Comparison of ENCODE assay signal across 14 mouse cellular contexts in the genomic region with DNA sequence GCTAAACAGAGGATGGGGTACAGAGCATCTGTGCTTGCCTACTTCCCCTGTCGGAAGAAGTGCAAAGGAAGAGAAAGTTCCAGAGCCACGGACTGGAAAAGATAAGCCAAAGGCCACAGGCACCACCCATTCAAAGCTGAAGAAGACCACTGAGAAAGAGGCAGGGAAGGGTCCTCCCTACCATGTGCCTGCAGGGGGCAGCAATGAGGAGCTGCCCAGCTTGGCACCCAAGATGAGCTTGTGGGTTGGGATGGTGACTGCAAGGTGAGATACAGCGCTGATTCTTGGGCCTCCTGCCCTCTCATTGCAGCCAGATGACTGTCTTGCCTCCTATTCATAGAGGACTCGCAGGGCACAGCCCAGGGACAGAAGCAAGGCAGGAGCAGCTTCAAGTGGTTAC. TPM values are rescaled to one million over a fixed set of nuclear protein-coding genes. Genes with fewer than 3 reads are reported as not detected.
DNase-seq lines count a peak whose midpoint lies in the region; ATAC-seq and TF ChIP-seq lines count a peak whose summit lies in the region.
"Had no signal": no experiment of that assay in that cellular context is flagged by ENCODE, and none has a peak within 500 bp of the region (broad histone marks: within the 10 kb centered on the region; RNA-seq: fewer than 3 reads in every experiment).

No protein-coding gene starts in this region.

- no peak overlapping the region for H3K4me2 ChIP-seq in heart, postnatal 0 days (ENCODE audit: low read depth, low read length)
- H3K4me2 ChIP-seq in lung, postnatal 0 days (replicated peaks; ENCODE audit: low read depth, low read length) = no peak overlapping the region
- H3K4me2 ChIP-seq: heart, embryonic 12.5 days; midbrain, embryonic 12.5 days; stomach, embryonic 15.5 days had no signal

- peak; percentile 32 for TF ChIP-seq CTCF in heart, postnatal 0 days (IDR thresholded peaks at IDR 0.05; ENCODE audit: low read depth)
- TF ChIP-seq CTCF in lung, postnatal 0 days (IDR thresholded peaks at IDR 0.05) = peak; percentile 60

- H3K9ac ChIP-seq in heart, postnatal 0 days (replicated peaks; ENCODE audit: low read depth, low read length) = no peak overlapping the region
- H3K9ac ChIP-seq in lung, postnatal 0 days (replicated peaks; ENCODE audit: low read depth) = no peak overlapping the region
- H3K9ac ChIP-seq: heart, embryonic 12.5 days; midbrain, embryonic 12.5 days; stomach, embryonic 15.5 days had no signal

- no peak overlapping the region for H3K4me3 ChIP-seq in heart, postnatal 0 days (ENCODE audit: low read depth, low read length)
- no peak overlapping the region for H3K4me3 ChIP-seq in lung, postnatal 0 days (ENCODE audit: low read depth, low read length)
- H3K4me3 ChIP-seq: heart, embryonic 12.5 days; midbrain, embryonic 12.5 days; stomach, embryonic 15.5 days had no signal

- ATAC-seq in heart, postnatal 0 days (ENCODE audit: insufficient read depth, low read depth) = no peak
- no peak for ATAC-seq in lung, postnatal 0 days

- no peaks in the 10 kb centered on the region for H3K36me3 ChIP-seq in heart, postnatal 0 days (replicated peaks; ENCODE audit: control insufficient read depth, insufficient read depth, low read length)
- no peaks in the 10 kb centered on the region for H3K36me3 ChIP-seq in lung, postnatal 0 days (ENCODE audit: insufficient read depth, low read length)
- H3K36me3 ChIP-seq in splenic B cell, adult 2 months (ENCODE audit: control insufficient read depth, insufficient read depth, low read length, poor library complexity, severe bottlenecking) = no peaks in the 10 kb centered on the region
- H3K36me3 ChIP-seq: G1E; heart, embryonic 12.5 days; midbrain, embryonic 12.5 days; stomach, embryonic 15.5 days had no signal

- intact Hi-C loops in heart, postnatal 14 days (cut with DNase I) = loop anchor here (5.0 kb wide), 1 partner anchor 55 kb away; no protein-coding TSS in a partner anchor

- H3K4me1 ChIP-seq in heart, postnatal 0 days (ENCODE audit: control insufficient read depth, insufficient read depth) = no peaks in the 10 kb centered on the region
- H3K4me1 ChIP-seq in lung, postnatal 0 days (ENCODE audit: insufficient read depth, low read depth, low read length) = no peaks in the 10 kb centered on the region
- H3K4me1 ChIP-seq: stomach, embryonic 15.5 days had no signal

- no peak overlapping the region for H3K27ac ChIP-seq in heart, postnatal 0 days (ENCODE audit: low read depth)
- no peak overlapping the region for H3K27ac ChIP-seq in lung, postnatal 0 days (ENCODE audit: low read length)
- H3K27ac ChIP-seq: midbrain, embryonic 12.5 days; stomach, embryonic 15.5 days had no signal

- H3K9me3 ChIP-seq in heart, postnatal 0 days (replicated peaks; ENCODE audit: control insufficient read depth, low read length) = no peaks in the 10 kb centered on the region
- H3K9me3 ChIP-seq in lung, postnatal 0 days (ENCODE audit: low read length) = no peaks in the 10 kb centered on the region
- H3K9me3 ChIP-seq: heart, embryonic 12.5 days; midbrain, embryonic 12.5 days; stomach, embryonic 15.5 days had no signal

- TF ChIP-seq EP300 in heart, postnatal 0 days (IDR thresholded peaks at IDR 0.05; ENCODE audit: low read depth) = no peak
- no peak for TF ChIP-seq EP300 in lung, postnatal 0 days (IDR thresholded peaks at IDR 0.05)

- DNase-seq in heart, postnatal 0 days (ENCODE audit: low spot score) = no peak
- DNase-seq in heart, postnatal 4 days = no peak
- no peak for DNase-seq in lung, postnatal 0 days (ENCODE audit: low spot score)
- no peak for DNase-seq in lung, adult 18-20 months
- DNase-seq in ZHBTc4 (ENCODE audit: low read depth, low spot score) = peak; percentile 73
- peak; percentile 26 for DNase-seq in splenic B cell, adult 2 months (ENCODE audit: low read depth, low spot score)
- DNase-seq in gastrocnemius, postnatal 25 days = no peak
- DNase-seq in heart, postnatal 14 days = no peak
- DNase-seq: adrenal gland, postnatal 10 days; cerebellum, postnatal 14 days had no signal

- WGBS in heart, postnatal 0 days = 44% methylated on average over 4 of the region's 4 CpGs
- 76% methylated on average over 4 of the region's 4 CpGs for WGBS in lung, postnatal 0 days

- H3K27me3 ChIP-seq in heart, postnatal 0 days (ENCODE audit: control insufficient read depth, insufficient read depth, low read length) = no peaks in the 10 kb centered on the region
- H3K27me3 ChIP-seq in lung, postnatal 0 days (replicated peaks; ENCODE audit: insufficient read depth, low read length) = no peaks in the 10 kb centered on the region
- H3K27me3 ChIP-seq in splenic B cell, adult 2 months (ENCODE audit: control insufficient read depth, insufficient read depth, low read length, poor library complexity, severe bottlenecking) = no peaks in the 10 kb centered on the region
- H3K27me3 ChIP-seq: heart, embryonic 12.5 days; midbrain, embryonic 12.5 days; stomach, embryonic 15.5 days had no signal

RNA-seq across cellular contexts. Expression of gene Dicer1, which starts 15.4 kb away (rescaled TPM):
- 17.4 and 32.1 TPM in 2 replicates for total RNA-seq in heart, postnatal 0 days (2014; rRNA removed; ENCODE audit: low replicate concordance)
- polyA plus RNA-seq in heart, postnatal 0 days (2015; fragmentation: Nextera tagmentation; extraction: Ambion mirVana) = 12.3 and 14.3 TPM in 2 replicates
- total RNA-seq in heart, postnatal 4 days (2021) = 10 to 100 TPM; 55.3 to 60.0 TPM
- polyA plus RNA-seq in lung, postnatal 0 days (2015; fragmentation: Nextera tagmentation; extraction: Ambion mirVana) = 15.6 and 17.7 TPM in 2 replicates
- 10 to 100 TPM; 27.8 to 31.2 TPM for total RNA-seq in gastrocnemius, postnatal 25 days (2021)
- 10 to 100 TPM; 33.6 to 35.1 TPM for total RNA-seq in heart, postnatal 14 days (2021)

Comparison
In these comparisons a context has a peak if more than half of its experiments do, and no peak if none do; other contexts are left out.
1. DNase-seq: peak in ZHBTc4 (single experiment) and splenic B cell, adult 2 months (single experiment); none in heart, postnatal 0 days (single experiment), heart, postnatal 4 days (single experiment), lung, postnatal 0 days (single experiment), lung, adult 18-20 months (0 of 2), gastrocnemius, postnatal 25 days (single experiment) and heart, postnatal 14 days (0 of 2).